Mouse (Mus musculus) neutrophil, adult 5-6 weeks (primary cell): ENCODE data around the gene Ackr4. TPM values are rescaled to one million over a fixed set of nuclear protein-coding genes. Genes with fewer than 3 reads are reported as not detected.

Source experiments
- ATAC-seq: fragments of 151-379, 151-347 bp; 2 replicates; pipeline ENCODE4 v1.8.0; 2017; ENCODE audit warnings: mild to moderate bottlenecking, moderate TSS enrichment; ENCODE audit not compliant: insufficient number of reproducible peaks, poor library complexity, low FRiP score, severe bottlenecking; ENCODE audit errors: extremely low read depth
- total RNA-seq: library from RNA; stranded (forward); fragments of 200-1000 nt; gene quantifications from 2 replicates; pipeline ENCODE4 v1.2.3, GENCODE M21; 2017

Gene Ackr4
- total RNA-seq, 1 experiment from 2014 or later, result 0.23 TPM

DNA sequence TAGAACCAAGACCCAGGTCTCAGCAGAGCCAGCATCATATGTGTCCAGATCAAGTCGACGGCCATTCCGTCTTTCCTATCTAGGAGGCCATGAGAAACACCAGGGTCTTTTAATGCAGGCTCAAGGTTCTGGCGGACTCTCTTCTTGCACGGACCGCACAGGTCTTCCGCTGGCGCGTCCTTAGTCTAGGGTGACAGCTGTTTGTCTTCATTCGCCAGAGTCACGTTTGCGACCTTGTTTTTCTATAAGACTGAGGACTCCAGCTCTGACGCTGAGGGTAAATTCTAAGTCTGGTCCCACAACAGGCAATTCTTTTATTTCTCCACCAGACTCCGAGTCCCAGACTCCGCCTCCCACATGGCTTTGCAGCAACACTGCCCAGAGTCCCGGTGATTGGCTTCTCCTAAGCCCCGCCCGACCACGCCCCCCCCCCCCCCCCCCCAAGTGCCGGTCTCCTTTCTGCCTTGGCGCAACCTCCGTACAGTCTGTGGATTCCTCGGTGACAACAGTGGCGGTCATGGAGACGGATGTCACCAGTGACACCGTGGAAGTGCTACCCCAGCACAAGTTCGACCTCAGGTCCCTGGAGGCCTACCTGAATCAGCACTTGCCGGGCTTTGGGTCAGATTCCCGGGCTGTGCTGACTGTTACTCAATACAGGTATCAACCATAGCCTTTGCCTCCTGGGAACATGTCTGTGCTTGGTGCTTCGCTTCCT, 63.3 kb downstream of the Ackr4 start, which contains the start of gene Acad11:
TSS of gene Acad11 (plus strand) at position 134 of the 718 bp plus-strand sequence.
- peak; percentile 89 for ATAC-seq

DNA sequence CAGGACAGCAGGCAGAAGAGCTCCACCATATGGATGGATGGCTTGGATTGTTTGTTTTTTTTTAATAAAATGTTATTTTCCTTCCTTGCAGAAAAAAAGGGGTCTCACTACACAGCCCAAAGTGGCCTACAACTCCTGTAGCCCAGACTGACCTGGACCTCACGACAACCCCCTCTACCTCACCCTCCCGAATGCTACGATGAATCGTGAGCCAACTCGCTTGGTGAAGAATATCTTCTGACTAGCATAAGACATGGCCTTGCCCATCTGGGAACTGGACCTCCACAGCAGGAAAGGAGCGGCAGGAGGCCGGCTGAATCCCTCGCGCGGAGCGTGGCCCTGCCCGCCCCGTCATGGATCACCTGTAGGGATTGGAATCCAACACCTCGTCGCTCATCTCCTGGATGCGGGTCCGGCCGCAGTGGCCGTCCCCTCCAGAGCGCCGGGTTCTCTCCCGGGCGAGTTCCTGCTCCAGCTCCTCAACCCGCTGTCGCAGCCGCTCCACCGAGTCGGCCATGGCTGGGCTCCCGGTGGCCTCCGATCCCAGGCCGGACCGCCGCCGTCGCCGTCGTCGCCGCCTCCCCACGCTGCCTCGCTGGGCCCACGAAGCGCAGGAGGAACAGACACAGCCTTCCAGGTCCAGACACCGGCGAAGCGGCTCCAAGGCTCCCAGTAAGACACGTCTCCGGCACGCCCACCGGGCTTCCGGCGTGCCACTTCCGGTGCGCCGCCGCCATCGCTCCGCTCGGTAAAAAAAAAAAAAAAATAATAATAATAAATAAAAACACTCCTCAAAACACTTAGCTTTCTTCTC, 64.1 kb downstream of the Ackr4 start, which contains the start of gene Uba5:
TSS of gene Uba5 (minus strand) at position 705 of the 814 bp plus-strand sequence.
- ATAC-seq, result peak; percentile 59; the same call in 1 of the 2 replicates

DNA sequence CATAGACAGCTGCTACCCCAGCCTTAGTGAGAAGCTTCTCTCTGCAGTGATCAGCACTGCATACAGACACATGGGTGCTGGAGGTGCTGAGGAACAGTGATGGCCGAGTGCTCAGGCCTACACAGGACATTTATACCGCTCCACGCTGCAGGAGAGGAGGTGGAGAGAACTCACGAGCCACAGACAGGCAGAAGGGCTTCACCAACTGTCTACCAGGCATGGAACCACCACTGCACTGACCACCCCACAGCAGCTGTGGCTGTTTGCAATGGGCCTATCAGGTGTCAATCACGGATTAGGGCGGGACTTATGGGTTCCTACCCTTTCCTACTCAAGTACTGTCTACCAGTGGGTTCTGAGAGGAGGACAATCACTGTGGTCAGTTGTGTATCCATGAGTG, 75.7 kb downstream of the Ackr4 start:
- ATAC-seq, result no peak

DNA sequence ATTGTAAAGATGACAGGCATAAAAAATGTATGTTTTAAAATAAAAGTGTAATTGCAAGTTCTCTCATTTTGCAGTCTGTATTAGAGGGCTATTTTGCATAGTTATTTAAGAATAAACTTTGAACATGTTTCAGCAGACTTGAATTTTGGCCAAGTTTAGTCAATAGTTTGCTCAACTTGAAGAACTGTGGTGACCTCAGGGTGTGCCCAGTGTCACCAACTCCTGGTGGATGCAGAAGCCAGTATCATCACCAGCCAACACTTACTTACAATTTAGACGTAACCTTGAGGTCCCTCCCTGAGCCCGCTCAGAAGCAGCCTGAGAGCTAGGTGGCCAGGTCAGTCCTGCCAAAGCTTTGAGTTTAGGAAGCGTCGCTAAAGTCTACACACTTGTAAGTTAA, 83.1 kb downstream of the Ackr4 start:
- ATAC-seq, result no peak

DNA sequence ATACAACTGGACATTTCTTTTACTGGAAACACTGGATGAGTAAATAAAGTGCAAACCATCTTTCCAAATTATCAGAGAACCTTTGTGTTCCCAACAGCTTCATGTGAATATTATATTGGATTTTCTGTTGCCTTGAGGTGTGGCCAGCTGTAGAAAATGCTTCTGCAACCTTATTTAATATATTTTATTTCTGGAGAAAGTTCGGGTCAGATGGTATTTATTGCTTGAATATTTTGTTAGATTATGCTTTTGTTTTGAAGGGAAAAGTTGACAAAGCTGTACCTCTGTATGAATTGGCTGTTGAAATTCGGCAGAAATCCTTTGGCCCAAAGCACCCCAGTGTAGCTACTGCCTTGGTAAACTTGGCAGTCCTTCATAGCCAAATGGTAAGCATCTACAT, 86.4 kb downstream of the Ackr4 start, which contains the start of gene Gm28305:
TSS of gene Gm28305 (plus strand) at position 301 of the 400 bp plus-strand sequence.
- no peak for ATAC-seq

DNA sequence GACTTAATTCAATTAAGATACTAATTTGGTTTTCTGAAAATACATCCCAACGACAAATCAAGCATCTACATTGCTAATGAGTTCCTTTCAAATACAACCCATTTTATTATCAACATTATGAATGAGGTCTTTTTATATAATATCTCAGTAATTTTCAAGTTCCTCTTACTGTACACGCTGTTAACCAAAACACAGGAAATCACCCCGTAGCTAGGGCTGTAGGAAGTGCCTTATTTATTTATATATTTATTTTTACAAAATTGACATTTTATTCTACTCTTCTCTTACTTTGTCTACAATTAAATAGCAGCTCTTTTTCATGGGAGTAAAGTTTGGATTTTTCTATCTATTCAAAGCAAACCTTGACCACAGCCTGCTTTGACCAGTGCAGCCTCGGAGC, 87.0 kb downstream of the Ackr4 start:
- no peak for ATAC-seq

DNA sequence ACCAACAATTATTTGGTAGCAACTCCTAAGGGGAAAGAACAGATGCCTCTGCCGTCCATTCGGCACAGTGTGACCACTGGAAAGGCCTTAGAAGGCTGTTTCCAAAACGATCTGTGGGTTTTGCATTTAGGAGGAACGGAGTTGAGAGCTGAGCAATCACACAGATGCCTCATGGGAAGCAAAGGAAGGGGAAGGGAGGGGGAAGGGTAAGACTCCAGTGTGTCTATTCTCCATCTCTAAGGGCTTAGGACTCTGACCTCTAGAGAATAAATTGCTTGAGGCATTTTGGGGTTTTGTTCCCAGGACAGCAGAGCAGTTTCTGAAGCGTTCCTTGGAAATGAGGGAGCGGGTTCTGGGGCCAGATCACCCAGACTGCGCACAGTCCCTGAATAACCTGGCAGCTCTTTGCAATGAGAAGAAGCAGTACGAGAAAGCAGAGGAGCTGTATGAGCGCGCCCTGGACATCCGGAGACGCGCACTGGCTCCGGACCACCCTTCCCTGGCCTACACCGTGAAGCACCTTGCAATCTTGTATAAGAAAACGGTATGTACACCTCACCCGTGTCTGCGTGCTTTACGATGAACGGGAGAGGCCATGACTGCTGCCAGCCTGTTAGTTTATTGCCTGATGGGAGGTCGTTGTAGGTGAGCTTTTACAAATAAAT, 87.6 kb downstream of the Ackr4 start:
- no peak for ATAC-seq

DNA sequence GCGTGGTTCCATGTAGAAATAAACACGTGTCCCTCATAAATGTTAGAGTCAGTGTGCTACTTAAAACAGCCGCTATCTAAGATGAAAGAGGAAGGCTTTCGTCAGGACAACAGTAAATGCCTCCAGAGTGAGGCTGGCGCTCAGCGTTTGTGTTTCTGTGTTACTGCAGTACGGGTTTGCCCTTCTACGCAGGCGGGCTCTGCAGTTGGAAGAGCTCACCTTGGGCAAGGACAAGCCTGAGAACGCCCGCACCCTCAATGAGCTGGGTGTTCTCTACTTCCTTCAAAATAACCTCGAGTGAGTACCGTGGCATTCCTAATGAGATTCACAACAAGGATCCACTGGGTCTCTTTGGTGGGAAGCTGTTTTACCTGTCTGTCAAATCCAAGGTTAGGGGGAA, 88.5 kb downstream of the Ackr4 start:
- ATAC-seq, result no peak

DNA sequence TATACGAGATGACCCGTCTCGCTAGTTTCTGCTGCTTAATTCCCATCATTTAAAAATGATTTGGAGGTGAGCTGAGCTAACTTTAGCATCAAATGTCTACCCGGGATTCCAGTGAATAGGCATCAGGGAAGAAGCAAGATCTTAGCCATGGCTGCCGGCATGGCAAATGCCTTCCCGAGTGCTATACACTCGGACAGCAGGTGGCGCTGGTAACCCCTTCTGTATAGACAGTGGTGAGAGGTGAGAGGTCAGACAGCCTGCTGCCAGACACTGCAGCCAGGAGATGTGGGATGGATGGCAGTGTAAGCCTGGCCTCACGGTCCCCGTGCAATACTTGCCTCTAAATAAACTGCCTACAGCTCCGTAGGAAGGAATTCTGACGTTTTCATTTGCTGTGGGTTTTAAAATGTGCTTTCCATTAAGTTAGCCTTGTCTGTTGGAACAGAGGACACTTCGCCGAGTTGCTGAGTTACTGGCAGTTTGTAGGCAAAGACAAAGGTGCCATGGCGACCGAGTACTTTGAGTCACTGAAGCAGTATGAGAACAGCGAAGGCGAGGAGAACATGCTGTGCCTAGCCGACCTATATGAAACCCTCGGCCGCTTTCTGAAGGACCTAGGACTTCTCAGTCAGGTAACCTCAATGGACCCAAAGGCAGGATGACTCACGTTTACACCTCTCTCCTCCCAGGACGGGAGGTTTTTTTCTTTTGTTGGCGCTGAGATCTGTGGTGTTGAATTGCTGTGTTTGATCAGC, 91.3 kb downstream of the Ackr4 start:
- ATAC-seq, result peak; percentile 87

DNA sequence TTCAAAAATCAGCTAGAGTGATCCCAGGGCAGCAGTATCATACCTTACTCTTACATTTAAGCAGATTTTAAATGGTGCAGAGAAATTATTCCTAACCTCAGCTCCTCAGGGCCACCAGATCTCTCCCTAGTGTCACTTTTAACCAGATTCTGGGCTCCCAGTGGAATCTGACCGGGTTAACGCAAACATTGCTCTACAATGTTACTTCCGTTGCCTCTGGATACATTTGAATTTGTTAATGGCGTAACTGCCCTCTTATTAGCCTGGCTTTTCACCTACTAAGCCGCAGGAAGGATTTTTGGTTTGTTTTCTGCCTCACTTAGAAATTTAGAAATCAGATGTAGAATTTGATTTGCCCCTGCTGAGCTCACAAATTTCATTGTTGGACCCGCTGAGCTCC, 92.0 kb downstream of the Ackr4 start:
- no peak for ATAC-seq

DNA sequence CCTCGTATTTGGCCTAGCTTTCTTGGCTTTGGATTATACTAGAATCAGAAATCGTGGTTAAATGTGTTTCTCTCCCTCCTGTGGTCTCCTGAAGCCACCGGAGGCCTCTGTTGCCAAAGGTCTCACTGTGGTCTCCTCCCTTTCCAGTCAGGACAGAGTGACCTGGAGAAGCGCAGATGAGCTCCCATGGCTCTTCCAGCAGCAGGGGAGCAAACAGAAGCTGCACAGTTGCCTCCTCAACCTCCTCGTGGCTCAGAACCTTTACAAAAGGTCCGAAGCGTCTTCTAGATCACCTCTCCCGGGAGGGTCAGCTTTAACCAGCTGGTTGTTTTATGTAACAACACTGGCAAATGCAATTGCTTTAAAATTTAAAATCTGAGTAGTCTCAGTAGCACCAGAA, 92.5 kb downstream of the Ackr4 start:
- ATAC-seq, result no peak

Other genes starting within 250 kb of the Ackr4 start
- gene Nphp3, start 124.4 kb downstream of the Ackr4 start, total RNA-seq, result 3.6 TPM in 2 replicates
- not detected in 2 replicates for gene Gm28305, start 86.3 kb downstream of the Ackr4 start, total RNA-seq
- gene Uba5, start 63.8 kb downstream of the Ackr4 start, total RNA-seq, result 35.7 and 36.0 TPM in 2 replicates
- gene Acad11, start 63.6 kb downstream of the Ackr4 start, total RNA-seq, result 8.3 and 13.6 TPM in 2 replicates
- gene Dnajc13, start 136.0 kb upstream of the Ackr4 start, total RNA-seq, result 51.9 and 70.0 TPM in 2 replicates
- gene Acpp, start 210.8 kb upstream of the Ackr4 start, total RNA-seq, result 29.8 and 36.7 TPM in 2 replicates